Mouse (Mus musculus) skeletal muscle tissue, adult 2 months (tissue): ENCODE data around the gene Srpk3.

ENCODE experiments used
- DNase-seq: peaks from one replicate; pipeline ENCODE4 v3.0.0-alpha.2; 2012; ENCODE audit warnings: low read depth, low spot score

Srpk3 gene

DNA sequence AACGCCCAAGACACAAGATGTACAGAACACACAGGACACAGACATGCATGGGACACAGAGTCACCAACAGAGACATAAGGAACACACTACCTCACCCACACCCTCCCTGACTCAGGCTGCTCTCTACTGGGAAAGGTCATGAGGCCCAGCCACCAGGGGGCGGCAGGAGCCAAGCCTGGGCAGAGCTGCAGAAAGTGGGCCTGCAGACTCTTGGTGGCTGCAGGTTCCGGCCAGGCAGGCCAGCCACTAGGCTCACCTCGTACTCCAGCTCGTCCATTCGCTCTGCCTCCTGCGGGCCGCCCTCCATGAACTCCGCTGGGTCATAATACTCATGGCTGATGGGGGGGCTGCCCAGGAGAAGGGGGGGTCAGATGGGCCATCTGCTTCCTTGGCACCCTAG is 24.3 kb downstream of the Srpk3 start:
- peak; percentile 55 for DNase-seq

DNA sequence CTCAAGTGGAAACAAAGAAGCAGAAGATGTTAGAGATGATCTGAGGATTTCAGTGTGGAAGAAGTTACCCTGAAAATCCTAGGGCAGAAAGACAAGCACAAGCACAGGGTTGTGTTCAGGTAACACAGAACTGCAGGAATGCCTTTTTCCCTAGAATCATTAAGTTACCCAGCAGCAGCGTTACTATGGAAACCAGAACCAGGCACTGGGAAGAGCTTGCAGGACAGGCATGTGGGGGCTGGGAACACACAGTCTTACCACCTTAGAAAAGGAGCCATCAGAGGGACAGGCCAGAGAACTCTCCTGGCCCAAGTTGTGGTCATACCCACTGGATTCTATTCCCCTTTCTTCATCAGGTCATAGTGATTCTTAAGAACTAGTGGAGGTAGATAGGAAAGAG is 31.6 kb downstream of the Srpk3 start:
- no peak for DNase-seq

DNA sequence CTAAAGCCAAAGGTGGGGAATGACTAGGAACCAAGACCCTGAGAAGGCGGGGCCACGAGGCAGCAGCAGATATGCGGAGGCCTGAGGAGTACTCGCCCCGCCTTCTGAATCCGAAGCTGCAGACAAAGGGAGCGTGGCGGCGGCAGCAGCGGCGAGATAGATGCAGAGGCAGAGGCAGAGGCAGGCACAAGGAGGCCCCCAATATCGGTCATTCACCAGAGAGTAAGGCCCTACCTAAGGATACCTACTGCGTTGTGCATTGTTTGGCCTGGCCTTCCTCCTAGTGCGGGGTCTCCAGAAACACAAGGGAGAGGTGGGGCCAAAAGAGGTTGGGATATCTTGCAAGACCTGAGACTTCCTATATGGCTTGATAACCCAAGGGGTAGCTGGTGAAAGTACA is 40.9 kb downstream of the Srpk3 start:
- no peak for DNase-seq

DNA sequence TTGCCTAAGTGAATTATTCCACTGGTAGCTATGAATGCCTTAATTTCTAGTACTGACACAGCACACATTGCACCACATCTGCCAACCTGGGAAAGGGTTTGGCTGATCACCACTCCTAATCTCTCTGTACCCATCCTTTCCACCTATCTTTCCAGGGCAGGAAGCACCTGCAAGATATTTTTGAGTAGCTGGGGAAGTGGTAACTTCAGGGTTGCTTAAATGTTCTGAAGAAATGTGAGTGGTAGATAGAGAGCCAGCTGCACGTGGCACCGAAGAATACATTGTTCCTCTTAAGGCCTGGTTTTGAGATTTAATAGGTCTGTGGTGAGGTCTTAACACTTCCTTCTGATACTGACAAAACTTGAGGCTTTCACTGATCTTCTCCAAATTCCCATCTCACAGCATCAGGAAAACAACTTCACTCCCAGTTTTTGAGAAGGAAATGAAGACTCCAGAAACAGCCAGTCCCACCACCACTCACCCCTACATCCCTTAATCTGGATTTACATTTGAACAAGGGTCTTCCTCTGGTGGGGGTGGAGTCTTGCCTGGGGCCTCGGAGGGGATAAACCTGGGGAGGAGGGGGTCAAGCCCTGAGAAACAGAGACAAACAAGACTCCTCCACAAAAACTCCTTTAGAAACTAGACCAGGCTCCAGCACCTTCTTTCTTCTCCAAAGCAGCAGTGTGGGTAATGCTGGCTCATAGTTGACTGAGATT is 42.5 kb downstream of the Srpk3 start:
- no peak for DNase-seq

DNA sequence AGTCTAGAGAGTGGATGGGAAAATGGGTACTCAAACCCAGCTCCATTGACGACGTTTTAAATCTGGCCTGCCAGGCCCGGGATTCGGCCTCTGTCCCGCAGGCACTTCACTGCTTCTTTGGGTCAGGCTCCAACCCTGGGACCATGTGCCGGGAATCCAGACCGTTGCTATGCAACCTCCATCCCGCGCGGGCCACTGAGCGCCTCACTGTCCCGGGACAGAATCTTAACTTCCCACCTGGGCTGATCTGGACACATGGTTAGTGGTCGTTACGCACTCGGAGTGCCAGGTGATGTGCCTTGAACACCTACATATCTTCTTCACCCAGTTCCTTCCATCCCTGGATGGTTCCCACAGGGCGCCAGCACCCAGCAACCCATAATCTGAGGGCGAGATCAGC is 49.5 kb downstream of the Srpk3 start:
- DNase-seq: no peak

DNA sequence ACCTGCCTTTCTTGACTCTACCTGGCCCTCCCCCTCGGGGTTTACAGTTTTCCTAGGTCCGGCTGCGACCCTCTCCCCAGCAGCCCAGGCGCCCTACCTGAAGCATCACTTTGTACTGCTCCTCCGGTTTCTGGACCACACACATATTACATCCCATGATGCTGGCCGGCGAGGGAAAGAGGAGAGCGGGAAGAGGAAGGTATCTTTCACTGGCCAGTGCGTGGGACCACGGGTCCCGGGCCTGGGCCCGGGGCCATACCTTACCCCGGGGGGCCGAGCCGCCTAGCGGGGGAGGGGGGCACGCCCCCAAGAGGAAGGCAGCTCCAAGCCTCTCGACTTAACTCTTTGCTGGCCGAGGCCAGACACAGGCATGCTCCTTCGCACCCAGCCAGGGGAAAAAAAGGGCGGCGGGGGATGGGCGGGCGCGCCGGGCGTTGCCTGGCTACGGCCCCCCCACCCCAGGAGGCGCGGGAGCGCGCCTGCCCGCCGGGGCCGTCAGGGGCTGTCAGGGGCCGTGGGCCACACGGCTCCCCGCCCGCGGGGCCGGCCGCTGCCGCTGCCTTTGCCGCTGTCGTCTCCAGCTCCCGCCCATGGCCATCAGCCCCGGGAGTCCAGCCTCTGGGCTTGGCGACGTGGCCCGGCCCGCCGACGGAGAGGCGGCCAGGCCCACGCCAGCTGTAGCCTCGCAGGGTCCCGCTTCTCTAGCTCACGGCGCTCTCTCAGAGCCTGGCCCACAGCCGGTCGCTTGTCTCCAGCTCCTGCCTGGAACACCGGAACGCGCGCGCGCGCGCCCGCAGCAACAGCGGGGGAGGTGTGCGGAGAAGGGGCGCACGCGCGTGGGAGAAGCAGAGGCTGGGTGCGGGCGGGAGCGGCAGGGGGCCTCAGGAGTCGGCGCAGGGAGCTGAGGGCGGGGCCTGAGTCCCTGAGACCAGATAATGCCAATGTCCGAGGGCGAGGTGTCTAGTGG is 50.3 kb downstream of the Srpk3 start, which contains the start of gene Pdzd4:
TSS of gene Pdzd4 (minus strand) at position 785 of the 967 bp plus-strand sequence.
- peak; percentile 3 for DNase-seq
